Mouse (Mus musculus): ENCODE results near the gene Eif5b. TPM values are rescaled to one million over a fixed set of nuclear protein-coding genes. Genes with fewer than 3 reads are reported as not detected.
"Not testable (repeated sequence)": the region's sequence is repeated elsewhere in the genome, so short reads cannot be mapped to it uniquely, and the experiment has no call there.

Gene Eif5b
- polyA plus RNA-seq, 1 experiment from 2014 or later, result 18.1 TPM

GRCm38 (mm10) chr1:38062156-38062555, 64.3 kb downstream of the Eif5b start:
- peaks cover 31% of the 10 kb centered on the region for H3K36me3 ChIP-seq (ENCODE audit: control insufficient read depth, insufficient read depth, low read length)
- WGBS, result 91% methylated on average over 2 of the region's 2 CpGs
- H3K4me2 ChIP-seq (ENCODE audit: low read length); ATAC-seq; H3K27ac ChIP-seq (ENCODE audit: low read depth, low read length); H3K9ac ChIP-seq (ENCODE audit: low read depth, low read length); H3K4me3 ChIP-seq (ENCODE audit: low read length); H3K4me1 ChIP-seq (ENCODE audit: control insufficient read depth, insufficient read depth, low read depth, low read length); H3K9me3 ChIP-seq (ENCODE audit: control insufficient read depth, low read length); H3K27me3 ChIP-seq (replicated peaks; ENCODE audit: control insufficient read depth, insufficient read depth, low read length): not testable (repeated sequence)

DNA sequence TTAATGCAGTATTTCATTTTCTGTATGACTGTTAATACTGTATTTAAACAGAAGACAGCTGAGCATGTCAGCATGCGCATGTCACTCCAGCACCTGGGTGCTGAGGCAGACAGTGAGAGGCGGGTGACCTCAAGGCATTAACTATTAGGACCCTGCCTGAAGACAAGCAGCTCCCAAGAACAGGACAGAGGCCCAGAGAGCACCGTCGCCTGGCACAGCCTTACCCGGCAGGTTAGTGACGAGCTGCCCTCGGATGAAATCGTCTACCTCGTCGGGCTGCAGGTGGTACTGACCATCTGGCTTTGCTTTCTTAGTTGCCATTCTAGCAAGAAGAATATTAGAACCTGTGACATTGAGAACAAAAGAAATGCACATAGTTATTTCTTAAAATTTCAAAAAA, 69.5 kb downstream of the Eif5b start:
- H3K4me3 ChIP-seq (ENCODE audit: low read length), result no peak overlapping the region
- H3K27me3 ChIP-seq (replicated peaks; ENCODE audit: control insufficient read depth, insufficient read depth, low read length), result no peaks in the 10 kb centered on the region
- H3K9me3 ChIP-seq (ENCODE audit: control insufficient read depth, low read length), result no peaks in the 10 kb centered on the region
- no peak overlapping the region for H3K27ac ChIP-seq (ENCODE audit: low read depth, low read length)
- no peak for ATAC-seq
- H3K4me2 ChIP-seq (ENCODE audit: low read length), result no peak overlapping the region
- H3K36me3 ChIP-seq (ENCODE audit: control insufficient read depth, insufficient read depth, low read length), result peaks cover 28% of the 10 kb centered on the region
- 95% methylated on average over 10 of the region's 10 CpGs for WGBS
- H3K9ac ChIP-seq (ENCODE audit: low read depth, low read length), result no peak overlapping the region
- no peaks in the 10 kb centered on the region for H3K4me1 ChIP-seq (ENCODE audit: control insufficient read depth, insufficient read depth, low read depth, low read length)

DNA sequence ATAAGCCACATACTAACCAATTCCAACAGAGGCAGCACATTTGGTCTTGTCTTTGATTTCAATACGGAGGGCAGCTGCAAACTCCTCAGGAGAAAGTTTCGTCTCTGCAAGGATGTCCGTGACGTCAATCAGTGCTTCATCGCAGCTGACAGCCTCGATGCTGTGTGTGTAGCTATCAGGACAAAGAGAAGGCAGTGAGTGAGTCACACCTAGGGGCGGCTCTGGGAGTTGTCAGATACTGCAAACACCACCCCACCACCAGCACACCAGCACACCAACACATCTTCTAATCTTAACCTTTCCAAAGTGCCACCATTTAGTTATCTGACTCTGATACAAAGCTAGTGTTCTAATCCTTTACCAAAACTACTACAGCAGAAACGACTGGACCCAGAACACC, 73.5 kb downstream of the Eif5b start:
- H3K4me3 ChIP-seq (ENCODE audit: low read length), result no peak overlapping the region
- WGBS, result 91% methylated on average over 8 of the region's 8 CpGs
- H3K27ac ChIP-seq (ENCODE audit: low read depth, low read length), result no peak overlapping the region
- ATAC-seq, result no peak
- H3K4me1 ChIP-seq (ENCODE audit: control insufficient read depth, insufficient read depth, low read depth, low read length), result no peaks in the 10 kb centered on the region
- H3K36me3 ChIP-seq (ENCODE audit: control insufficient read depth, insufficient read depth, low read length), result peaks cover 18% of the 10 kb centered on the region
- no peaks in the 10 kb centered on the region for H3K9me3 ChIP-seq (ENCODE audit: control insufficient read depth, low read length)
- H3K4me2 ChIP-seq (ENCODE audit: low read length), result no peak overlapping the region
- H3K9ac ChIP-seq (ENCODE audit: low read depth, low read length), result no peak overlapping the region
- H3K27me3 ChIP-seq (replicated peaks; ENCODE audit: control insufficient read depth, insufficient read depth, low read length), result no peaks in the 10 kb centered on the region

GRCm38 (mm10) chr1:38081316-38081715, 83.5 kb downstream of the Eif5b start:
- peaks cover 18% of the 10 kb centered on the region for H3K36me3 ChIP-seq (ENCODE audit: control insufficient read depth, insufficient read depth, low read length)
- H3K9me3 ChIP-seq (ENCODE audit: control insufficient read depth, low read length), result no peaks in the 10 kb centered on the region
- no peaks in the 10 kb centered on the region for H3K27me3 ChIP-seq (replicated peaks; ENCODE audit: control insufficient read depth, insufficient read depth, low read length)
- H3K4me3 ChIP-seq (ENCODE audit: low read length), result no peak overlapping the region
- no peak overlapping the region for H3K9ac ChIP-seq (ENCODE audit: low read depth, low read length)
- ATAC-seq, result no peak
- no peak overlapping the region for H3K27ac ChIP-seq (ENCODE audit: low read depth, low read length)
- WGBS, result 74% methylated on average over 8 of the region's 8 CpGs
- no peak overlapping the region for H3K4me2 ChIP-seq (ENCODE audit: low read length)
- no peaks in the 10 kb centered on the region for H3K4me1 ChIP-seq (ENCODE audit: control insufficient read depth, insufficient read depth, low read depth, low read length)

DNA sequence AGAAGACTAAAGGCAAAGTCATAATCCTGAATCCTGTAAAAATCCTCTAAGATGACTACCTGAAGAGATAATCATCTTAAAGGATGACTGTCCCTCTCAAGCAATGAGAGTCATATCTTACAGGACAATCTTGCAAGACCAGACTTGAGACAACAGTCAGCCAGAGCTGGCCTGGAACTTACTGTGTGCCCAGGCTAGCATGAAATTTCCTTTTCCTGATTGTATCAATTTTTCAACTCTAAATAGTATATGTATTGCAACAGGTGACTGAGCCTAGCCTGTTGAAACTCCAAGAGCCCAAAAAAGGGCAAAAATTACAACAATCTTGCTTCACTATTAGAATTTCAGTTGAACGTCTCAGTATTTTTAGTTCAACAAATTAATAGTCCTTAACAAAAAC, 105.4 kb downstream of the Eif5b start:
- Histone ChIP-seq H3K4me1 (ENCODE audit: control insufficient read depth, insufficient read depth, low read depth, low read length) (no peaks in the 10 kb centered on the region), H3K4me3 (ENCODE audit: low read length) (no peak overlapping the region), H3K4me2 (ENCODE audit: low read length) (no peak overlapping the region), H3K27ac (ENCODE audit: low read depth, low read length) (no peak overlapping the region), H3K9ac (ENCODE audit: low read depth, low read length) (no peak overlapping the region), H3K9me3 (ENCODE audit: control insufficient read depth, low read length) (no peaks in the 10 kb centered on the region), H3K36me3 (ENCODE audit: control insufficient read depth, insufficient read depth, low read length) (peaks cover 5% of the 10 kb centered on the region), H3K27me3 (replicated peaks; ENCODE audit: control insufficient read depth, insufficient read depth, low read length) (no peaks in the 10 kb centered on the region)
- WGBS, result 85% methylated on average over 1 of the region's 1 CpGs
- no peak for ATAC-seq

DNA sequence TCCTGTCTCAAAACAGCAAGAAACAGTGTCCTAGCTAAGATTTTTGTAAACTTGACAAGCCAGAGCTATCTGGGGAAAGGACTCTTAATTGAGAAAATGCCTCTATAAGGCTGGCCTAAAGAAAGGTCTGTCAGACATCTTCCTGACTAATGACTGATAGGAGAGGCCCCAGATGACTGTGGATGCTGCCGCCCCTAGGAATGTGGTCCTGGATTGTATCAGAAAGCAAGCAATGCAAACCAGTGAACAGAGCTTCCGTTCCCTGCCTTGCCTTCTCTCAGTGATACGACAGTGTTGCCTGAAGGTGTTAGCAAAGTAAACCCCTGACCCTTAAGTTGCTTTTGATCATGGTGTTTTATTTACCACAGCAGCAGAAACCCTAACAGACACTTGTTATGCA, 106.0 kb downstream of the Eif5b start:
- Histone ChIP-seq H3K9ac (ENCODE audit: low read depth, low read length) (no peak overlapping the region), H3K4me1 (ENCODE audit: control insufficient read depth, insufficient read depth, low read depth, low read length) (no peaks in the 10 kb centered on the region), H3K27ac (ENCODE audit: low read depth, low read length) (no peak overlapping the region), H3K4me2 (ENCODE audit: low read length) (no peak overlapping the region), H3K27me3 (replicated peaks; ENCODE audit: control insufficient read depth, insufficient read depth, low read length) (no peaks in the 10 kb centered on the region), H3K9me3 (ENCODE audit: control insufficient read depth, low read length) (no peaks in the 10 kb centered on the region), H3K36me3 (ENCODE audit: control insufficient read depth, insufficient read depth, low read length) (peaks cover 5% of the 10 kb centered on the region), H3K4me3 (ENCODE audit: low read length) (no peak overlapping the region)
- ATAC-seq, result no peak
- 76% methylated on average over 3 of the region's 3 CpGs for WGBS

Other genes with a start within 250 kb of the Eif5b start
- 12.8 and 13.9 TPM in 2 replicates for gene Tsga10, start 131.6 kb upstream of the Eif5b start, polyA plus RNA-seq (2015; fragmentation: Nextera tagmentation; extraction: Ambion mirVana)
- 7.4 and 8.0 TPM in 2 replicates for gene Lipt1, start 126.3 kb upstream of the Eif5b start, polyA plus RNA-seq (2015; fragmentation: Nextera tagmentation; extraction: Ambion mirVana)
- 11.1 and 14.0 TPM in 2 replicates for gene Mitd1, start 107.6 kb upstream of the Eif5b start, polyA plus RNA-seq (2015; fragmentation: Nextera tagmentation; extraction: Ambion mirVana)
- 231 and 265 TPM in 2 replicates for gene Mrpl30, start 107.5 kb upstream of the Eif5b start, polyA plus RNA-seq (2015; fragmentation: Nextera tagmentation; extraction: Ambion mirVana)
- 0.14 TPM in 1 of 2 replicates, not detected in the other for gene Lyg2, start 81.5 kb upstream of the Eif5b start, polyA plus RNA-seq (2015; fragmentation: Nextera tagmentation; extraction: Ambion mirVana)
- not detected in 2 replicates for gene Lyg1, start 40.3 kb upstream of the Eif5b start, polyA plus RNA-seq (2015; fragmentation: Nextera tagmentation; extraction: Ambion mirVana)
- gene Txndc9, start 117 bp upstream of the Eif5b start, polyA plus RNA-seq (2015; fragmentation: Nextera tagmentation; extraction: Ambion mirVana), result 125 and 136 TPM in 2 replicates
- 26.1 and 34.6 TPM in 2 replicates for gene Rev1, start 131.8 kb downstream of the Eif5b start, polyA plus RNA-seq (2015; fragmentation: Nextera tagmentation; extraction: Ambion mirVana)